Mouse (Mus musculus) MEL (cell line): ENCODE results near the gene Zfyve21. TPM values are rescaled to one million over a fixed set of nuclear protein-coding genes. Genes with fewer than 3 reads are reported as not detected.

Experiments used
- DNase-seq: peaks from one replicate; pipeline ENCODE4 v3.0.0; 2011; ENCODE audit warnings: low read depth, low spot score
- H3K27ac ChIP-seq: 2 replicates; pipeline ENCODE4 v1.5.1; 2012; ENCODE audit warnings: low read depth, mild to moderate bottlenecking, control low read depth, low read length, moderate library complexity; ENCODE audit not compliant: control insufficient read depth
- H3K27me3 ChIP-seq, 2 experiments: fragments of 150-350 bp in 1 of 2; sonication (generic) in 1 of 2; 2 replicates each; pipeline ENCODE4 v1.6.1; 2012; ENCODE audit warnings: low read length in 2 of 2, mild to moderate bottlenecking in 2 of 2, improper control_type of control experiment in 1 of 2, moderate library complexity in 1 of 2; ENCODE audit not compliant: insufficient read depth in 2 of 2, control insufficient read depth in 1 of 2
- H3K36me3 ChIP-seq, 2 experiments: 2 replicates each; pipeline ENCODE4 v1.6.1; 2012 to 2014; ENCODE audit warnings: low read length in 2 of 2, improper control_type of control experiment in 1 of 2, inconsistent platforms in 1 of 2, mild to moderate bottlenecking in 1 of 2; ENCODE audit not compliant: insufficient read depth in 2 of 2, control insufficient read depth in 1 of 2
- H3K4me1 ChIP-seq, 2 experiments: fragments of 150-350 bp in 1 of 2; sonication (generic) in 1 of 2; 2 replicates each; pipeline ENCODE4 v1.6.1; 2012; ENCODE audit warnings: low read length in 2 of 2, improper control_type of control experiment in 1 of 2, mild to moderate bottlenecking in 1 of 2; ENCODE audit not compliant: insufficient read depth in 2 of 2, control insufficient read depth in 1 of 2
- H3K4me3 ChIP-seq, 2 experiments: fragments of 150-350 bp in 1 of 2; sonication (generic) in 1 of 2; 2 replicates each; pipeline ENCODE4 v1.5.1; 2012; ENCODE audit warnings: low read depth in 2 of 2, low read length in 2 of 2, mild to moderate bottlenecking in 2 of 2, moderate library complexity in 2 of 2, control low read depth in 1 of 2, improper control_type of control experiment in 1 of 2; ENCODE audit not compliant: control insufficient read depth in 1 of 2, insufficient read depth in 1 of 2
- H3K79me2 ChIP-seq: 2 replicates; pipeline ENCODE4 v1.6.1; 2012; ENCODE audit warnings: mild to moderate bottlenecking, low read length, moderate library complexity; ENCODE audit not compliant: control insufficient read depth, poor library complexity, insufficient read depth
- H3K9ac ChIP-seq: 2 replicates; pipeline ENCODE4 v1.6.1; 2012; ENCODE audit warnings: low read depth, mild to moderate bottlenecking, control low read depth, low read length, moderate library complexity; ENCODE audit not compliant: control insufficient read depth, poor library complexity, severe bottlenecking
- H3K9me3 ChIP-seq: fragments of 150-350 bp; sonication (generic); replicated peaks from 2 replicates; pipeline ENCODE4 v1.6.1; 2012; ENCODE audit warnings: mild to moderate bottlenecking, low read length, improper control_type of control experiment, moderate library complexity; ENCODE audit not compliant: insufficient read depth
- BHLHE40 ChIP-seq: IDR thresholded peaks from 2 replicates; pipeline ENCODE4 v1.6.1; 2012; ENCODE audit warnings: low read depth, mild to moderate bottlenecking, inconsistent platforms, low read length, improper control_type of control experiment, borderline replicate concordance
- CHD1 ChIP-seq: IDR thresholded peaks from 2 replicates; pipeline ENCODE4 v1.6.1; 2012; ENCODE audit warnings: low read depth, mild to moderate bottlenecking, inconsistent platforms, low read length, improper control_type of control experiment
- E2F4 ChIP-seq: IDR thresholded peaks from 2 replicates; pipeline ENCODE4 v1.6.1; 2011; ENCODE audit warnings: low read depth, low read length, improper control_type of control experiment, borderline replicate concordance
- GABPA ChIP-seq: IDR thresholded peaks from 2 replicates; pipeline ENCODE4 v1.6.1; 2012; ENCODE audit warnings: low read depth, mild to moderate bottlenecking, inconsistent platforms, low read length, improper control_type of control experiment, moderate library complexity
- HCFC1 ChIP-seq: IDR thresholded peaks from 2 replicates; pipeline ENCODE4 v1.6.1; 2012; ENCODE audit warnings: low read depth, mild to moderate bottlenecking, inconsistent platforms, low read length, improper control_type of control experiment, moderate library complexity
- KAT2A ChIP-seq: conservative IDR thresholded peaks from 2 replicates; pipeline ENCODE4 v1.6.1; 2012; ENCODE audit warnings: low read depth, low read length, improper control_type of control experiment, inconsistent platforms
- MAFK ChIP-seq: IDR thresholded peaks from 2 replicates; pipeline ENCODE4 v1.6.1; 2011; ENCODE audit warnings: low read depth, mild to moderate bottlenecking, low read length, improper control_type of control experiment, borderline replicate concordance
- MAZ ChIP-seq: IDR thresholded peaks from 2 replicates; pipeline ENCODE4 v1.6.1; 2012; ENCODE audit warnings: low read depth, mild to moderate bottlenecking, inconsistent platforms, low read length, improper control_type of control experiment
- MYC ChIP-seq: IDR thresholded peaks from 2 replicates; pipeline ENCODE4 v1.6.1; 2011; ENCODE audit warnings: low read depth, mild to moderate bottlenecking, low read length, improper control_type of control experiment, moderate library complexity
- NRF1 ChIP-seq: IDR thresholded peaks from 2 replicates; pipeline ENCODE4 v1.6.1; 2014; ENCODE audit warnings: low read depth, mild to moderate bottlenecking, inconsistent platforms, low read length, improper control_type of control experiment, moderate library complexity; ENCODE audit not compliant: poor library complexity, insufficient read depth, severe bottlenecking
- POLR2A ChIP-seq, 2 experiments: IDR thresholded peaks; 2 replicates each; pipeline ENCODE4 v1.6.1; 2011 to 2012; ENCODE audit warnings: low read length in 2 of 2, mild to moderate bottlenecking in 2 of 2, control low read depth in 1 of 2, improper control_type of control experiment in 1 of 2, low read depth in 1 of 2, moderate library complexity in 1 of 2; ENCODE audit not compliant: control insufficient read depth in 1 of 2, insufficient read depth in 1 of 2, poor library complexity in 1 of 2
- RCOR1 ChIP-seq: IDR thresholded peaks from 2 replicates; pipeline ENCODE4 v1.6.1; 2012; ENCODE audit warnings: low read depth, mild to moderate bottlenecking, inconsistent platforms, low read length, improper control_type of control experiment
- TAL1 ChIP-seq: IDR thresholded peaks from 2 replicates; pipeline ENCODE4 v1.6.1; 2012; ENCODE audit warnings: mild to moderate bottlenecking, inconsistent platforms, low read length, moderate library complexity, mixed read lengths
- TBP ChIP-seq: IDR thresholded peaks from 2 replicates; pipeline ENCODE4 v1.8.0; 2011; ENCODE audit warnings: low read depth, low read length, improper control_type of control experiment
- TCF12 ChIP-seq: IDR thresholded peaks from 2 replicates; pipeline ENCODE4 v1.6.1; 2014; ENCODE audit warnings: low read depth, mild to moderate bottlenecking, inconsistent platforms, low read length, improper control_type of control experiment, moderate library complexity
- ZMIZ1 ChIP-seq: IDR thresholded peaks from 2 replicates; pipeline ENCODE4 v1.6.1; 2012; ENCODE audit warnings: low read depth, mild to moderate bottlenecking, inconsistent platforms, low read length, improper control_type of control experiment, moderate library complexity
- polyA plus RNA-seq, 2 experiments: library from polyadenylated mRNA; stranded (reverse) in 1 of 2; unstranded in 1 of 2; fragments of >175 nt in 1 of 2; fragments of >200 nt in 1 of 2; gene quantifications; 2 replicates each; pipeline versions ENCODE4 v1.2.1 to v1.2.4; 2012; ENCODE audit warnings: low replicate concordance in 2 of 2, low read depth in 1 of 2; ENCODE audit not compliant: insufficient read length in 2 of 2, insufficient read depth in 1 of 2, missing spikeins in 1 of 2
- total RNA-seq: library from RNA; depleted of rRNA; stranded (reverse); fragments of 300-350 nt; gene quantifications from 2 replicates; pipeline ENCODE4 v1.2.3, GENCODE M21; 2012

Zfyve21 gene
- total and polyA plus RNA-seq, 3 experiments = 8.1 to 9.1 TPM; not detected in 1

DNA sequence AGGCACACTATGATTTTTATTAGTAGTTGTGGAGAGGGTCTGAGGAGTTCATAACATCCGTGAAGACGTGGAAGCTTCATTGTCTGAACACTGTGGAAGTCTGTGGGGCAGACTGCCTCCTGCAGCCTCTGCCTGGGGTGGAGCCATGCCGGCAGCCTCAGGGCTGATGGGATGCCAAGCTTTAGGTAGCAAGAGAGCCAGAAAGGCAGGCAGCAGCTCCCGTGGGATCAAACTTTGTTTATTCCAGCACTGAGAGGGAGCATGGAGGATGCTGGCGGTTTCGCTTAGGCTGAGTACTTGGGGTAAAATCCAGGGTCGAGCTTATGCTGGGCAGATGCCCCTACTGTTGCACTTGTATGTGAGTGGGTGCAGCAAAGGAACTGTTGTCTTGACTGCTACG is 16.7 kb upstream of the Zfyve21 start:
- H3K27ac ChIP-seq = no peak overlapping the region
- no peaks in the 10 kb centered on the region for H3K79me2 ChIP-seq
- no peaks in the 10 kb centered on the region for H3K9me3 ChIP-seq
- H3K4me3 ChIP-seq = no peak overlapping the region
- no peaks in the 10 kb centered on the region for H3K27me3 ChIP-seq
- TF ChIP-seq BHLHE40 (no peak), TCF12 (no peak), TBP (no peak), KAT2A (no peak), TAL1 (no peak), GABPA (no peak), MYC (no peak), RCOR1 (no peak), HCFC1 (no peak), MAZ (no peak), E2F4 (no peak), CHD1 (no peak)
- H3K4me1 ChIP-seq = 0 out of 4 replicates have a peak, but pooled peaks cover 0 to 2% of the 10 kb centered on the region in 2 experiments
- H3K36me3 ChIP-seq = no peaks in the 10 kb centered on the region; a peak in 1 of 4 replicates
- DNase-seq = no peak
- no peak overlapping the region for H3K9ac ChIP-seq

DNA sequence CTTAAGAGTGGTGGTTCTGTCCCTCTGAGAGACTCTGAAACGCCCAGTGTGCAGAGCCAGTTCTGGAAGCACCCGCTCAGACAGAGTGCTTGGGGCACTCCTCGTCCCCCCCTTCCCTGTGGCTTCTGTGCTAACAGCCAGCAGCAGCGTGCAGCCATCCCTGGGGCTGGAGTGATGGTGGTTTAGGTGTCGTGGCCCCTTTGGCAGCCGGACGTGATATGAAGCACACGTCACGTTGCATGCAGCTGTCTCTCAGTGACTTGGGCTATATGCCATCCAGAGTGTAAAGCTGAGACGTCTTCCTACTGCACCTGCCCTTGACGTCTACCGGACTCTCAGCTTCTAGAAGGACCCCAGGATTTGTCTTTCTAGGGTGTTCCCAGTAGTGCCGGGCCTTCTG is 15.5 kb upstream of the Zfyve21 start:
- no peak for TF ChIP-seq NRF1
- TF ChIP-seq MYC = no peak
- TF ChIP-seq HCFC1 = no peak
- no peak for TF ChIP-seq BHLHE40
- no peak for TF ChIP-seq MAFK
- TF ChIP-seq ZMIZ1 = no peak
- TF ChIP-seq POLR2A (IDR thresholded peaks at IDR 0.05; ENCODE audit: control insufficient read depth in 1 of 2, insufficient read depth in 1 of 2, low read depth in 1 of 2, low read length in 2 of 2, poor library complexity in 1 of 2) = no peak
- H3K9ac ChIP-seq = no peak overlapping the region
- H3K36me3 ChIP-seq = no peaks in the 10 kb centered on the region; a peak in 1 of 4 replicates
- H3K9me3 ChIP-seq = no peaks in the 10 kb centered on the region
- H3K4me1 ChIP-seq = 0 out of 4 replicates have a peak, but pooled peaks cover 0 to 2% of the 10 kb centered on the region in 2 experiments
- no peak for DNase-seq
- H3K27me3 ChIP-seq = no peaks in the 10 kb centered on the region
- H3K4me3 ChIP-seq = no peak overlapping the region
- H3K79me2 ChIP-seq = no peaks in the 10 kb centered on the region
- no peak overlapping the region for H3K27ac ChIP-seq
